Comparison of ENCODE assay signal across 9 mouse cellular contexts in the genomic region with DNA sequence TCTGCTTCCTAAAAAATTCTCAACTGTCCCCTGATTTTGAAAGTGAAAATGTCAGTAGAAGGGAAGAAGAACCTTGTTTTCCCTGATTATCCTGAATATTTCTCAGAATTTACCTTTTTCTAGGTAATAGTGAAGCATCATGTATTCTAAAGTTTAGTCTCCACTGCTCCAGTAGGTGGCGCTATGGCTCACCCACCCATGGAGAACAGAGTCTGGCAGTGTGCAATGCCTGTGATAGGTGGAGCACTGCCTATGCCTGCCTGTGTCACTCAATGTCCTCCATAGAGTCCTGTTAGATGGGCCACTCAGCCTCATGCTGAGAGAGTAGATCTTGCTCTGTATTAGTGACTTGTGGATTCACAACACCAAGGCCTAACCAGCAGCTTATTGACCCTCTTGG.
DNase-seq lines count a peak whose midpoint lies in the region; ATAC-seq and TF ChIP-seq lines count a peak whose summit lies in the region.
"Had no signal": no experiment of that assay in that cellular context is flagged by ENCODE, and none has a peak within 500 bp of the region (broad histone marks: within the 10 kb centered on the region; RNA-seq: fewer than 3 reads in every experiment).

No protein-coding gene starts in this region.

- H3K9me3 ChIP-seq in intestine, postnatal 0 days (ENCODE audit: control insufficient read depth), result no peaks in the 10 kb centered on the region
- H3K9me3 ChIP-seq in intestine, embryonic 15.5 days, result no peaks in the 10 kb centered on the region

- no peaks in the 10 kb centered on the region for H3K36me3 ChIP-seq in intestine, postnatal 0 days (ENCODE audit: control insufficient read depth, insufficient read depth)
- no peaks in the 10 kb centered on the region for H3K36me3 ChIP-seq in intestine, embryonic 15.5 days
- H3K36me3 ChIP-seq in testis, adult 2 months (ENCODE audit: control insufficient read depth, insufficient read depth, low read length), result no peaks in the 10 kb centered on the region

- no peak overlapping the region for H3K4me3 ChIP-seq in intestine, postnatal 0 days (ENCODE audit: low read depth, low read length)
- H3K4me3 ChIP-seq in intestine, embryonic 15.5 days (replicated peaks), result no peak overlapping the region
- no peak overlapping the region for H3K4me3 ChIP-seq in testis, adult 2 months (ENCODE audit: control insufficient read depth, low read depth, low read length)

- WGBS in intestine, postnatal 0 days, result 32% methylated on average over 1 of the region's 1 CpGs
- WGBS in intestine, embryonic 15.5 days, result 33% methylated on average over 1 of the region's 1 CpGs

- no peak for ATAC-seq in intestine, postnatal 0 days
- no peak for ATAC-seq in intestine, embryonic 15.5 days
- ATAC-seq: midbrain, embryonic 16.5 days had no signal

- H3K27ac ChIP-seq in intestine, postnatal 0 days (ENCODE audit: low read depth, low read length), result no peak overlapping the region
- no peak overlapping the region for H3K27ac ChIP-seq in intestine, embryonic 15.5 days
- H3K27ac ChIP-seq in testis, adult 2 months (ENCODE audit: control insufficient read depth, insufficient read depth, low read depth, low read length), result no peak overlapping the region

- TF ChIP-seq POLR2A in testis, adult 2 months (IDR thresholded peaks at IDR 0.05; ENCODE audit: control insufficient read depth, low read depth, low read length), result no peak

- H3K4me2 ChIP-seq in intestine, postnatal 0 days (replicated peaks; ENCODE audit: low read depth), result no peak overlapping the region
- no peak overlapping the region for H3K4me2 ChIP-seq in intestine, embryonic 15.5 days (replicated peaks)

- no peak overlapping the region for H3K9ac ChIP-seq in intestine, postnatal 0 days (ENCODE audit: low read depth, low read length)
- no peak overlapping the region for H3K9ac ChIP-seq in intestine, embryonic 15.5 days

- no peaks in the 10 kb centered on the region for H3K4me1 ChIP-seq in intestine, postnatal 0 days (replicated peaks; ENCODE audit: control insufficient read depth, insufficient read depth, low read length)
- no peaks in the 10 kb centered on the region for H3K4me1 ChIP-seq in intestine, embryonic 15.5 days (replicated peaks)
- H3K4me1 ChIP-seq in testis, adult 2 months (ENCODE audit: control insufficient read depth, insufficient read depth, low read length), result no peaks in the 10 kb centered on the region

- no peaks in the 10 kb centered on the region for H3K27me3 ChIP-seq in intestine, postnatal 0 days (replicated peaks; ENCODE audit: control insufficient read depth, insufficient read depth, low read length)
- no peaks in the 10 kb centered on the region for H3K27me3 ChIP-seq in intestine, embryonic 15.5 days (replicated peaks)
- no peaks in the 10 kb centered on the region for H3K27me3 ChIP-seq in testis, adult 2 months (ENCODE audit: control insufficient read depth, insufficient read depth, low read length)

- peak; percentile 52 for TF ChIP-seq CTCF in intestine, postnatal 0 days (IDR thresholded peaks at IDR 0.05; ENCODE audit: low read depth)
- peak; percentile 71; the same call in 1 of the 2 replicates for TF ChIP-seq CTCF in testis, adult 2 months (IDR thresholded peaks at IDR 0.05; ENCODE audit: control insufficient read depth, insufficient read depth, insufficient replicate concordance, low read depth, low read length)

- no peak for DNase-seq in testis, postnatal 14 days (ENCODE audit: low spot score)
- DNase-seq in adrenal gland, postnatal 14 days, result peak; percentile 71
- no peak for DNase-seq in right cerebral cortex, postnatal 25 days
- DNase-seq in embryo, embryonic 10.5 days (ENCODE audit: low spot score), result no peak
- DNase-seq: cerebellum, adult 9-10 months had no signal
